ENCODE assay signal across 47 mouse cellular contexts in the genomic region with DNA sequence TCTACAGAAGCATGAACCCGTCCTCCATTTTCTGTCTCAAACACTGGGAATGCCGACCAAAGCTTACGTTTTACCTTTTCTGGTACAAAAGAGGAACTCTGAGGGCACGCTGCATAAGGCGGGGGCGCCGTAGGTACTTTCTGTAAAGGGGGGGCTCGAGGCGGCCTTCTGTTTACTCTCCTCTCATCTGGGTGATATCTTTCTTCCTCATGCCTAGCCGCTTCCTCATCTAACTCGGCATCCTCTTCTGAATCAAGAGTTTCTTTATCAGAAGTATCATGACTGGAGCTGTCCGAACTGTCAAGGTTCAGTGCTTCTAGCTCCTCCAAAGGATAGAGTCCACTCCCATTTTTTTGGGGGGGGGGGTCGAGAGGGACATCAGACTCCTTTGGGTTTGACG. TPM values are rescaled to one million over a fixed set of nuclear protein-coding genes. Genes with fewer than 3 reads are reported as not detected.
"Had no signal": no experiment of that assay in that cellular context is flagged by ENCODE, and none has a peak within 500 bp of the region (broad histone marks: within the 10 kb centered on the region; RNA-seq: fewer than 3 reads in every experiment).

No protein-coding gene starts in this region.

- H3K4me3 ChIP-seq: limb, embryonic 10.5 days; limb, embryonic 12.5 days; limb, embryonic 13.5 days; limb, embryonic 15.5 days; liver, embryonic 12.5 days; liver, embryonic 13.5 days; liver, embryonic 15.5 days; lung, embryonic 15.5 days; megakaryocyte, embryonic 14.5 days; midbrain, embryonic 10.5 days; midbrain, embryonic 12.5 days; midbrain, embryonic 13.5 days; midbrain, embryonic 15.5 days; myocyte; neural tube, embryonic 12.5 days had no signal

- H3K27me3 ChIP-seq: limb, embryonic 12.5 days; limb, embryonic 13.5 days; limb, embryonic 15.5 days; liver, embryonic 12.5 days; liver, embryonic 13.5 days; liver, embryonic 15.5 days; lung, embryonic 15.5 days; megakaryocyte, embryonic 14.5 days; midbrain, embryonic 12.5 days; midbrain, embryonic 13.5 days; midbrain, embryonic 15.5 days; neural tube, embryonic 12.5 days had no signal

- ATAC-seq: liver, embryonic 12.5 days; liver, postnatal 0 days; lung, postnatal 0 days; midbrain, embryonic 13.5 days; midbrain, embryonic 15.5 days; midbrain, embryonic 16.5 days had no signal

- DNase-seq: left cerebral cortex, postnatal 4 days; liver; liver, embryonic 13.5 days; liver, postnatal 0 days; lung, adult 18-20 months; lung, adult 2 months; lung, embryonic 14.5 days; lung, postnatal 10 days; lung, postnatal 14 days; lung, postnatal 36 days; lung, postnatal 4 days; midbrain, embryonic 14.5 days had no signal

- H3K4me2 ChIP-seq: limb, embryonic 12.5 days; limb, embryonic 13.5 days; limb, embryonic 15.5 days; liver, embryonic 11.5 days; liver, embryonic 12.5 days; liver, embryonic 13.5 days; liver, embryonic 15.5 days; lung, embryonic 14.5 days; lung, embryonic 15.5 days; midbrain, embryonic 11.5 days; midbrain, embryonic 12.5 days; midbrain, embryonic 13.5 days; midbrain, embryonic 15.5 days; neural tube, embryonic 12.5 days had no signal

- H3K9me3 ChIP-seq: limb, embryonic 15.5 days; lung, embryonic 15.5 days had no signal

- H3K36me3 ChIP-seq: limb, embryonic 10.5 days; limb, embryonic 12.5 days; limb, embryonic 13.5 days; limb, embryonic 15.5 days; liver, embryonic 12.5 days; liver, embryonic 13.5 days; liver, embryonic 15.5 days; lung, embryonic 15.5 days; midbrain, embryonic 10.5 days; midbrain, embryonic 12.5 days; midbrain, embryonic 13.5 days; midbrain, embryonic 15.5 days; neural tube, embryonic 12.5 days had no signal

- H3K4me1 ChIP-seq: limb, embryonic 10.5 days; limb, embryonic 12.5 days; limb, embryonic 13.5 days; limb, embryonic 15.5 days; liver, embryonic 12.5 days; liver, embryonic 13.5 days; liver, embryonic 15.5 days; lung, embryonic 15.5 days; midbrain, embryonic 10.5 days; midbrain, embryonic 12.5 days; midbrain, embryonic 13.5 days; midbrain, embryonic 15.5 days; neural tube, embryonic 12.5 days had no signal

- H3K9ac ChIP-seq: limb, embryonic 12.5 days; limb, embryonic 13.5 days; limb, embryonic 15.5 days; liver, embryonic 12.5 days; liver, embryonic 13.5 days; liver, embryonic 14.5 days; liver, embryonic 15.5 days; liver, postnatal 0 days; lung, embryonic 14.5 days; lung, embryonic 15.5 days; midbrain, embryonic 12.5 days; midbrain, embryonic 13.5 days; midbrain, embryonic 15.5 days; neural tube, embryonic 12.5 days had no signal

- H3K27ac ChIP-seq: limb, embryonic 10.5 days; limb, embryonic 12.5 days; limb, embryonic 13.5 days; limb, embryonic 15.5 days; liver, embryonic 12.5 days; liver, embryonic 13.5 days; liver, embryonic 14.5 days; liver, embryonic 15.5 days; lung, embryonic 15.5 days; macrophage; midbrain, embryonic 10.5 days; midbrain, embryonic 12.5 days; midbrain, embryonic 13.5 days; midbrain, embryonic 15.5 days; neural tube, embryonic 12.5 days had no signal

RNA-seq across cellular contexts. Expression of a gene that starts 10.9 kb away (rescaled TPM):
- total RNA-seq: left cerebral cortex, postnatal 10 days; left cerebral cortex, postnatal 14 days; left cerebral cortex, postnatal 25 days; left cerebral cortex, postnatal 36 days; left cerebral cortex, postnatal 4 days; liver, adult 2 months; megakaryocyte progenitor cell, adult 5-6 weeks; megakaryocyte, adult 5-6 weeks; megakaryocyte-erythroid progenitor cell, adult 5-6 weeks; midbrain, postnatal 0 days; monocyte, adult 5-6 weeks had no signal
- polyA plus RNA-seq: limb, embryonic 10.5 days; limb, embryonic 11.5 days; limb, embryonic 12.5 days; limb, embryonic 13.5 days; limb, embryonic 15.5 days; liver, adult 2 months; liver, embryonic 11.5 days; liver, embryonic 12.5 days; liver, embryonic 13.5 days; liver, embryonic 14.5 days; liver, embryonic 15.5 days; liver, embryonic 16.5 days; liver, postnatal 0 days; lung, adult 2 months; lung, embryonic 14.5 days; lung, embryonic 15.5 days; lung, embryonic 16.5 days; lung, postnatal 0 days; macrophage; midbrain, embryonic 10.5 days; midbrain, embryonic 11.5 days; midbrain, embryonic 12.5 days; midbrain, embryonic 13.5 days; midbrain, embryonic 14.5 days; midbrain, embryonic 15.5 days; midbrain, embryonic 16.5 days; midbrain, postnatal 0 days; myocyte; neural tube, embryonic 11.5 days; neural tube, embryonic 12.5 days had no signal

RNA-seq across cellular contexts. Expression of a gene that starts 35.6 kb away (rescaled TPM):
- total RNA-seq: left cerebral cortex, postnatal 10 days; left cerebral cortex, postnatal 14 days; left cerebral cortex, postnatal 25 days; left cerebral cortex, postnatal 36 days; left cerebral cortex, postnatal 4 days; liver, adult 2 months; megakaryocyte progenitor cell, adult 5-6 weeks; megakaryocyte, adult 5-6 weeks; megakaryocyte-erythroid progenitor cell, adult 5-6 weeks; monocyte, adult 5-6 weeks had no signal
- polyA plus RNA-seq: limb, embryonic 10.5 days; limb, embryonic 11.5 days; limb, embryonic 12.5 days; limb, embryonic 13.5 days; limb, embryonic 14.5 days; limb, embryonic 15.5 days; liver, adult 2 months; liver, embryonic 11.5 days; liver, embryonic 12.5 days; liver, embryonic 13.5 days; liver, embryonic 14.5 days; liver, embryonic 15.5 days; liver, embryonic 16.5 days; liver, postnatal 0 days; lung, adult 2 months; lung, embryonic 14.5 days; lung, embryonic 15.5 days; lung, embryonic 16.5 days; lung, postnatal 0 days; macrophage; midbrain, embryonic 10.5 days; midbrain, embryonic 11.5 days; midbrain, embryonic 12.5 days; midbrain, embryonic 13.5 days; midbrain, embryonic 14.5 days; midbrain, embryonic 15.5 days; midbrain, embryonic 16.5 days; midbrain, postnatal 0 days; myocyte; neural tube, embryonic 11.5 days; neural tube, embryonic 12.5 days had no signal

RNA-seq across cellular contexts. Expression of a gene that starts 59.9 kb away (rescaled TPM):
- total RNA-seq: left cerebral cortex, postnatal 10 days; left cerebral cortex, postnatal 14 days; left cerebral cortex, postnatal 25 days; left cerebral cortex, postnatal 36 days; left cerebral cortex, postnatal 4 days; liver, adult 2 months; megakaryocyte progenitor cell, adult 5-6 weeks; megakaryocyte, adult 5-6 weeks; megakaryocyte-erythroid progenitor cell, adult 5-6 weeks; midbrain, postnatal 0 days; monocyte, adult 5-6 weeks had no signal
- polyA plus RNA-seq: limb, embryonic 10.5 days; limb, embryonic 11.5 days; limb, embryonic 12.5 days; limb, embryonic 13.5 days; limb, embryonic 14.5 days; limb, embryonic 15.5 days; liver, adult 2 months; liver, embryonic 11.5 days; liver, embryonic 12.5 days; liver, embryonic 13.5 days; liver, embryonic 14.5 days; liver, embryonic 15.5 days; liver, embryonic 16.5 days; liver, postnatal 0 days; lung, adult 2 months; lung, embryonic 14.5 days; lung, embryonic 15.5 days; lung, embryonic 16.5 days; lung, postnatal 0 days; macrophage; midbrain, embryonic 10.5 days; midbrain, embryonic 11.5 days; midbrain, embryonic 12.5 days; midbrain, embryonic 13.5 days; midbrain, embryonic 14.5 days; midbrain, embryonic 15.5 days; midbrain, embryonic 16.5 days; midbrain, postnatal 0 days; myocyte; neural tube, embryonic 11.5 days; neural tube, embryonic 12.5 days had no signal
